Mouse (Mus musculus) forebrain, embryonic 15.5 days (tissue): ENCODE results near the gene Col1a1. TPM values are rescaled to one million over a fixed set of nuclear protein-coding genes. Genes with fewer than 3 reads are reported as not detected.

Experiments used
- polyA plus RNA-seq: library from polyadenylated mRNA; unstranded; fragments of >200 nt; fragmentation: Nextera tagmentation; extraction: Ambion mirVana; gene quantifications from 2 replicates; pipeline ENCODE4 v1.2.1, GENCODE M21; 2015

Gene Col1a1
- polyA plus RNA-seq, 1 experiment from 2014 or later, result 40.5 TPM

Other genes with a start within 250 kb of the Col1a1 start
- not detected in 2 replicates for gene Gm11541, start 231.7 kb upstream of the Col1a1 start, polyA plus RNA-seq
- 0.15 TPM in 1 of 2 replicates, not detected in the other for gene Cdc34b, start 194.4 kb upstream of the Col1a1 start, polyA plus RNA-seq
- 0.13 TPM in 1 of 2 replicates, not detected in the other for gene Tmem92, start 153.5 kb upstream of the Col1a1 start, polyA plus RNA-seq
- not detected in 2 replicates for gene Hils1, start 31.4 kb downstream of the Col1a1 start, polyA plus RNA-seq
- not detected in 2 replicates for gene Sgca, start 40.1 kb downstream of the Col1a1 start, polyA plus RNA-seq
- 23.0 and 23.9 TPM in 2 replicates for gene Ppp1r9b, start 54.8 kb downstream of the Col1a1 start, polyA plus RNA-seq
- 120 and 123 TPM in 2 replicates for gene Samd14, start 73.7 kb downstream of the Col1a1 start, polyA plus RNA-seq
- 26.4 and 27.3 TPM in 2 replicates for gene Pdk2, start 105.1 kb downstream of the Col1a1 start, polyA plus RNA-seq
- gene Itga3, start 140.6 kb downstream of the Col1a1 start, polyA plus RNA-seq, result 5.9 and 6.9 TPM in 2 replicates
- not detected in 2 replicates for gene Dlx3, start 183.9 kb downstream of the Col1a1 start, polyA plus RNA-seq
- gene Dlx4, start 210.0 kb downstream of the Col1a1 start, polyA plus RNA-seq, result not detected in 2 replicates